Mouse (Mus musculus) G1E (cell line): ENCODE measurements at regions not wholly inside any gene's neighbourhood (a gene's known extent, or its start where the extent isn't known, plus 50 kb on each side); places are given as distances from the start of the nearest gene placed in this dataset.

Source experiments
- ATAC-seq: 2 replicates; pipeline ENCODE4 v1.8.0; 2016; ENCODE audit warnings: mild to moderate bottlenecking; ENCODE audit not compliant: insufficient number of reproducible peaks, poor library complexity, low FRiP score, severe bottlenecking; ENCODE audit errors: extremely low read depth
- DNase-seq: peaks from one replicate; pipeline ENCODE4 v3.0.0; 2012; ENCODE audit warnings: low spot score
- H3K27me3 ChIP-seq: 2 replicates; pipeline ENCODE4 v1.6.1; 2012; ENCODE audit warnings: mild to moderate bottlenecking, low read length, inconsistent platforms; ENCODE audit not compliant: insufficient read depth
- H3K36me3 ChIP-seq: replicated peaks from 2 replicates; pipeline ENCODE3; 2012; ENCODE audit warnings: mild to moderate bottlenecking, inconsistent platforms
- H3K4me1 ChIP-seq: 2 replicates; pipeline ENCODE4 v1.6.1; 2012; ENCODE audit warnings: low read depth, low read length, inconsistent platforms, mixed read lengths; ENCODE audit not compliant: insufficient read depth
- H3K4me3 ChIP-seq: 2 replicates; pipeline ENCODE4 v1.5.1; 2012; ENCODE audit warnings: low read depth, mild to moderate bottlenecking, inconsistent platforms, low read length, moderate library complexity, mixed read lengths
- H3K9me3 ChIP-seq: replicated peaks from 2 replicates; pipeline ENCODE4 v1.6.1; 2012; ENCODE audit warnings: inconsistent platforms
- CTCF ChIP-seq: IDR thresholded peaks from 2 replicates; pipeline ENCODE4 v1.5.1; 2012; ENCODE audit warnings: low read depth, low read length, inconsistent platforms, mixed read lengths
- GATA1 ChIP-seq: IDR thresholded peaks from 2 replicates; pipeline ENCODE4 v1.6.1; 2012; ENCODE audit warnings: borderline replicate concordance, low read length, inconsistent platforms, mixed read lengths
- GATA2 ChIP-seq: IDR thresholded peaks from 2 replicates; pipeline ENCODE4 v1.6.1; 2012; ENCODE audit warnings: low read depth, low read length, inconsistent platforms, borderline replicate concordance
- POLR2AphosphoS5 ChIP-seq: IDR thresholded peaks from 2 replicates; pipeline ENCODE4 v1.6.1; 2012; ENCODE audit warnings: low read depth, low read length, inconsistent platforms; ENCODE audit not compliant: insufficient replicate concordance
- TAL1 ChIP-seq: conservative IDR thresholded peaks from 2 replicates; pipeline ENCODE4 v1.6.1; 2012; ENCODE audit warnings: low read depth, low read length, inconsistent platforms, mixed read lengths

GRCm38 (mm10) chr5:46330880-46331279, 473.5 kb upstream of the Lcorl start:
- H3K4me1 ChIP-seq = no peaks in the 10 kb centered on the region
- ATAC-seq (no peak), DNase-seq (no peak)
- no peak overlapping the region for H3K4me3 ChIP-seq
- no peaks in the 10 kb centered on the region for H3K27me3 ChIP-seq
- TF ChIP-seq TAL1 (no peak), POLR2AphosphoS5 (no peak), GATA1 (no peak), GATA2 (no peak), CTCF (no peak)
- H3K36me3 ChIP-seq = no peaks in the 10 kb centered on the region
- H3K9me3 ChIP-seq = no peaks in the 10 kb centered on the region
